Mouse (Mus musculus) frontal cortex, postnatal 25 days (tissue): ENCODE results near the gene Itga6.
"Not testable (repeated sequence)": the region's sequence is repeated elsewhere in the genome, so short reads cannot be mapped to it uniquely, and the experiment has no call there.

ENCODE experiments used
- DNase-seq, 2 experiments: peaks; one replicate each; pipeline ENCODE4 v3.0.0; 2022; ENCODE audit warnings: low spot score in 2 of 2

Gene Itga6

GRCm38 (mm10) chr2:71891536-71891935, 146.1 kb downstream of the Itga6 start:
- DNase-seq: no peak

- DNase-seq: no peak
Measured at GRCm38 (mm10) chr2:71892741-71893349, 147.4 kb downstream of the Itga6 start.

- no peak for DNase-seq
Measured at GRCm38 (mm10) chr2:71895596-71896286, 150.3 kb downstream of the Itga6 start.

- DNase-seq: no peak
Measured at GRCm38 (mm10) chr2:71897420-71897819, 152.0 kb downstream of the Itga6 start.

GRCm38 (mm10) chr2:71898335-71898856, 153.0 kb downstream of the Itga6 start:
- DNase-seq: no peak

GRCm38 (mm10) chr2:71899886-71900285, 154.5 kb downstream of the Itga6 start:
- no peak for DNase-seq

- DNase-seq: no peak
Measured at GRCm38 (mm10) chr2:71905154-71905553, 159.7 kb downstream of the Itga6 start.

- not testable (repeated sequence) for DNase-seq
Measured at GRCm38 (mm10) chr2:71906356-71906755, 160.9 kb downstream of the Itga6 start.
